Mouse (Mus musculus) megakaryocyte-erythroid progenitor cell, adult 5-6 weeks (primary cell): ENCODE measurements around the gene Srrd. TPM values are rescaled to one million over a fixed set of nuclear protein-coding genes. Genes with fewer than 3 reads are reported as not detected.

ENCODE experiments used
- ATAC-seq: replicated peaks from 2 replicates; pipeline ENCODE4 v1.8.0; 2016; ENCODE audit warnings: mild to moderate bottlenecking, inconsistent platforms; ENCODE audit not compliant: severe bottlenecking, poor library complexity, low FRiP score, low TSS enrichment
- total RNA-seq, 2 experiments: library from RNA; stranded (forward) in 1 of 2; stranded (reverse) in 1 of 2; fragments of 200-1000, 215-1000 nt in 1 of 2; fragments of >200 nt in 1 of 2; fragmentation: Nextera tagmentation in 1 of 2; gene quantifications; 2 replicates each; pipeline ENCODE4 v1.2.3; 2014 to 2017

Srrd gene
- total RNA-seq, 2 experiments from 2014 or later, result 16.2 to 17.6 TPM

DNA sequence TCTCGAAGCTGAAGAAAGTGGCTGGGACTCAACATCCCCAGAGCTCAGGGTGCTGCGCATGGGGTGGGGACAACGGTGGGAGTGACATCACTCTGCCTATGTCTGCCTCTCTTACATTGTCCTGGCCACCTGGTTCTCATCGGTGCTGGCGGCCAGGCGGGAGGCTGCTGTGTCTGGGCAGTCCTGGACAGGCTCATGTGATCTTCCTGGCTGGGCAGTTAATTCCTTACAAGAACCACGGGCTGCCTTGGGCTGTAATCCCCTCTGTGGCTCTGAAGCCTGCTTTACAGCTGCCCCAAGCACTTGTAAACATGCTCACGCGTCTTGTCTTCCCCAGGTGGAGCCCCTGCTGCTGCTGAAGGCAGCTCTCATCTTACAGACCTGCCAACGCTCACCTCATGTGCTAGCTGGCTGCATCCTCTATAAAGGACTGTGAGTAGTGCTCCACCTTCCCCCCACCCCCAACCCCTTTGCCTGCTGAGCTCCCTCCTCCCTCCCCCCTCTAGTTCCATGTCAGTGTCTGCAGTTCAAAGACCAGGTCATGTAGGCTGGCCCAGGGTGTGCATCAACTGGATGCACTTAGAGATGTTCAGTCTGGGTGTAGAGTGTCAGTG, 21.5 kb upstream of the Srrd start:
- ATAC-seq, result no peak

GRCm38 (mm10) chr5:112360077-112360476, 17.2 kb upstream of the Srrd start:
- ATAC-seq, result no peak

DNA sequence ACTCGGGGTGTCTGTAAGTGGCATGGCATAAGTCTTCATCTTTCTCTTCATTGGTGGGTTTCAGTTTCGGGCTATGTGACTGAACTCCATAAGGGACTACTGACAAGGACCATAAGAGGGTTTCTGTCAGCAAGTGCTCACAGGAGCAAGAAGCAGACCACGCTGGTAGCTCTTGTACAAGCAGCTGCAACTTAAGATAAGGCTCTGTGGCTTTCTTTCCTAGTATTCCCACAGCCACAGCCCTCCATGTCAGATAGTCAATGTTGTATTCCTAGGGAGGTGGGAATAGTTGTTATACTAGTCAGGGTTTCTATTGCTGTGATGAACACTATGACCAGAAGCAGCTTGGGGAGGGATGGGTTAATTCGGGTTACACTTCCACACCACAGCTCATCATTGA, 16.7 kb upstream of the Srrd start:
- peak; percentile 81 for ATAC-seq

DNA sequence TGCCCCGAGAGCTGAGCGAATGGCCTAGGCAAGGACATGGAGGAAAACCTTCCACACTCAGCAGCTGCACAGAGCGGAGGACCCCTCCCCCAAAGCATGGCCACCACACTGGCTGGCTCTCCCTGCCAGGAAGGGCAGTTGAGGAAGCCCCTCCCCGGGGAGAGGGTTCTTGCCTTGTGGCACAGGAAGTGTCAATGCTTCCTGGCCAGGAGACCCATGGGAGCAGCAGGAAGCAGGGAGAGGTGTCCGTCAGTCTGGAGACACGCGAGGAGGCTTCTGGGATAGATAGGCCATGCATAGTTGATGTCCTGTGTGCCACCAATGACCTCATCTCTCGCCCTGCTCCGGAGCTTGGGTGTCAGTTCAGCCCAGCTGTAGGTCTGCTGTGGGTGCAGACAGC, 13.5 kb upstream of the Srrd start:
- ATAC-seq, result no peak

GRCm38 (mm10) chr5:112355910-112356309, 13.1 kb upstream of the Srrd start, which contains the start of gene Gm6583:
Gm6583 (minus strand) TSS chr5:112356033.
- no peak for ATAC-seq

GRCm38 (mm10) chr5:112355493-112355892, 12.7 kb upstream of the Srrd start:
- no peak for ATAC-seq

- ATAC-seq, result no peak
Observed at GRCm38 (mm10) chr5:112349169-112349568, 6.3 kb upstream of the Srrd start.

DNA sequence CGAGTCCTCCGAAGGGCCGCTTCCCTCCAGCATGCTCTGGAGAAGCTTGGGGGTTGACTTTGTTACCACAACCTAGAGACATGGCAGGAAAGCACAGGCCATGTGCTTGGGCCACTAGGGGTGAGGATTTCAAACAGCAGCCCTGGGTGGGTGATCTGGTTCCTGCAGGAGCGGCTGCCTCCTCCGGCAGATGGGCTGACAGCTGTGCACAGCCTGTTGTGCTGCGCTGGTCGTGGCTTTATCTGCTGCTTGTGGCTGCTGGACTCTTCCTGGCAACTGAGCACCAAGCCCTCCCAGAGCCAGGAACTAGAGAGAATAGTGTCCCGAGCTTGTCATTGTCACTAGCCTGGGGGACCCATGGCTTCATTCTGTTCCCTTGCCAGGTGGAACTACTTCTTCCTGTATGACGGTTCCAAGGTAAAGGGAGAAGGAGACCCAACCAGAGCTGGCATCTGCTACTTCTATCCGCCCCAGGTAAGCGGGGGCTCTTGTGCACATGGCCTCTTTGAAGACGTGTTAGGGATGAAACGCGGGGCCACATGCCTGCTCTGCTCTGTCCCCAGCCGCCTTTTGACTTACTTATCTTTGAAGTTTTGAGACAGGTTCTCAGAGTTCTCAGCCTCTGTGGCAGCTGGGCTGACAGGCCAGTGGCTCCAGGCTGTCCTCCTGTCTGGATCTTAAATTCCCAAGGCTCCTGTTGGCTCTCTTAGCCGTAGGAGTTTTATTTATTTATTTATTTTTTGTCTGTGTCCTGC, 3.5 kb upstream of the Srrd start:
- ATAC-seq, result no peak

DNA sequence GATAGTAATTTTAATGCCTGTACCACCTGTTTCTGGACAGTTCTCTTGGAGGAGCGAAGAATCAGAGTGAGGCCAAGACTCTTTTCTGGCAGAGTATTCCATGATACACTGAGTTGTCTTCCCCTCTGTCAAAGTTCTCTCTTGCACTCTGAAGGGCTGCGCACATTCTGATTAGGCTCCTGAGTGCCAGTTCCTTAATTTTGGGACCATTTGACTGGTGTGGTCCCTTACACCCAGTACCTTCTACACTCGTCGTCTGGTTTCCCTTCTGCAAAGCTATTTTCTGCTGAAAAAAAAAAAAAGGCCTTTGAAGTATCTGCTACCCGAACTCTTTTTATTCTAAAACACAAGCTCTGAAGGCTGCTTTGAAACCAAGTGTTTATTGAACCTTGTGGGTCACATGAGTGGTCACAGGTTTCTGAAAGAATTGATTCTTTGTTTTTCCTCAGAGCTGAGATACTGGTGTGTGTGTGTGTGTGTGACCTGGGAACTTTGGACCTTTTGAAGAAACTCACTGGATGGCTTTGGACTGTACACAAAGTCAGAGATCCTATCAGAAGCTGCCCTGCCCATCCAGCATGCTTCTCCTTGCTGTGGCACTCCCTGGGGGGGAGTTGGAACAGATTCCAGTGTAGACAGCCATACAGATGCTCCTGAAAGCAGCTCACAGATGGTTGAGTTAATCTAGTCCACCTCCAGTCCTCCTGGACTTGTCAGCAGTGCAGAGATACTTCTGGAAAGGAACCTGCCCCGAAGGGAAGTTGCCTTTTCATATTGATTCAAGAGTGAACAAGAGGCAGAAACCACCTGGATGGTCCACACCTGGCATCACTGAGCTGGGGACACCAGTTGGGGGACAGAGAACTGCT, 1.5 kb upstream of the Srrd start:
- ATAC-seq, result no peak

DNA sequence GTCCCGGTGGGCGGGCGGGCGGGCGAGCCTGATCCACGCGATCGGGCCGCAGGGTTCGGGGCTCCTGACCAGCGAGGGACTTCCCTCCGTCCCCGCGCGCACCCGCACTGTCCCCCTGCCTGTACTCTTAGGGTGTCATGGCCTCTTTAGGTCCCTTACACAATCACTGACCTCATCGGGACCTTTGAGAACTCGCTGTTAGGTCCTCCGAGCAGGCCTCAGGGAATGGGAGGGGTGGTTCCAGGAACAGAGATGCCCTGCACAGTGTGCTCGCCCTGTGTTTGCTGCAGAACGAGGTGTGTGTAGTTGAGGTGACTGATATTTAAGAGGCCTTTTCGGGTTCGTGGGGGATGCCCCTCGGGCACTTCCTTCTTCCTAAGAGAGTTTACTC, 360 bp upstream of the Srrd start:
- peak; percentile 46 for ATAC-seq

- no peak for ATAC-seq
Observed at GRCm38 (mm10) chr5:112339215-112339614, 3.6 kb downstream of the Srrd start.

DNA sequence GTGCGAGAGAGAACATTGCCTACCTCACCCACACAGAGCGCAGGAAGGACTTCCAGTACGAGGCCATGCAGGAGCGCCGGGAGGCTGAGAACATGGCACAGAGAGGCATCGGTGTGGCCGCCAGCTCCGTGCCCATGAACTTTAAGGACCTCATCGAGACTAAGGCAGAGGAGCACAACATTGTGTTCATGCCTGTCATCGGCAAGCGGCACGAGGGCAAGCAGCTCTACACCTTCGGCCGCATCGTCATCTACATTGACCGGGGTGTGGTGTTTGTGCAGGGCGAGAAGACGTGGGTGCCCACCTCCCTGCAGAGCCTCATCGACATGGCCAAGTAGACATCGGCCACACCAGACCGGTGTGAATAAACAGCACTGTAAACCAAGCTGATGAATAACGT, 5.8 kb downstream of the Srrd start:
- no peak for ATAC-seq

DNA sequence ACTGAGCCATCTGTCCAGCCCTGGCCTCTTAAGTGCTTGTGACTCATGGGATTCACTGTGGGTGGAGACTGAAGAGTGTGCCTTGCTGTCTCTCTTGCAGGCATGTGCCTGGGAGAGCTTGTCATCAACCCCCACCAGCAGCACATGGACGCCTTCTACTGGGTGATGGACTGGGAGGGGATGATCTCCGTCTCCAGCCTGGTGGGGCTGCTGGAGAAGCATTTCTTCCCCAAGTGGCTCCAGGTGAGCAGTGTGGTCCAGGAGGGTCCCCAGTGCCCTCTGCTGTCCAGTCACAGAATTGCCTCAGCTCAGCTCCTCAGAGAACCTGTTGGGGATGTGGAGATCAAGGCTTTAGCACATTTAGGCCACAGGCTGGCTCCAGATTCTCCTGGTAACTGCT, 7.4 kb downstream of the Srrd start:
- ATAC-seq, result peak; percentile 73

DNA sequence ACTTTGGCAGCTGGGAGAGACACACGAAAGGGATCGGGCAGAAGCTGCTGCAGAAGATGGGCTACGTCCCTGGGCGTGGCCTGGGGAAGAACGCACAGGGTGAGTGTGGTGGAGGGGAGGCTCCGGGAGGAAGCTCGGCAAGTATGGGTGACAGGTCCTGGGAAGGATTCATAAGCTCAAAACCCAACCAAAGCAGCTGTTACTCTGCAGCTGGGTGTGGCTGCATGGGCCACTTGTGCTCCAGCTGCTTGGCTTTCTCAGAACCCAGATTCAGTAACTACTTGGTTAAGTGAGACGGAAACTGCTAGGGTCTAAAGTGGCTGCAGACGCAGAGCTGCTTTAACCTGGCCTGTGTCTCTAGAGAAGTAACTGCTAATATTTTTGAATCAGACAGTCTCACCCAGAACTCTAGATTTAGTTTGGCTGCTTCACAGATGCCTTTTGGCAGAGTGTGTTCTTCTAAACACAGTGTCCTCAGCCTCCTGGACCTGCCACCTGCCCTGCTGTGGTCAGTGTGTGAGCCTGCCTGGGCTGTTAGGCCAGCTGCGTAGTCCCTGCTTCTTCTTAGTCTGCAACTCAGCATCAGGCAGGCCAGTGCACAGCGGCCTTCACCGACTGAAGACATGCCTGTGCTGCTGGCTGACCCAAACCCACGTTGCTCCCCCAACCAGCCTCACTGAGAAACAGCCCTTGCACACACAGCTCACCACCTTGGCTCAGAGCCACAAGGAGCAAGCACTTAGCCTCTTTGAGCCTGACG, 12.9 kb downstream of the Srrd start:
- no peak for ATAC-seq

GRCm38 (mm10) chr5:112327854-112328253, 15.0 kb downstream of the Srrd start:
- ATAC-seq, result no peak

DNA sequence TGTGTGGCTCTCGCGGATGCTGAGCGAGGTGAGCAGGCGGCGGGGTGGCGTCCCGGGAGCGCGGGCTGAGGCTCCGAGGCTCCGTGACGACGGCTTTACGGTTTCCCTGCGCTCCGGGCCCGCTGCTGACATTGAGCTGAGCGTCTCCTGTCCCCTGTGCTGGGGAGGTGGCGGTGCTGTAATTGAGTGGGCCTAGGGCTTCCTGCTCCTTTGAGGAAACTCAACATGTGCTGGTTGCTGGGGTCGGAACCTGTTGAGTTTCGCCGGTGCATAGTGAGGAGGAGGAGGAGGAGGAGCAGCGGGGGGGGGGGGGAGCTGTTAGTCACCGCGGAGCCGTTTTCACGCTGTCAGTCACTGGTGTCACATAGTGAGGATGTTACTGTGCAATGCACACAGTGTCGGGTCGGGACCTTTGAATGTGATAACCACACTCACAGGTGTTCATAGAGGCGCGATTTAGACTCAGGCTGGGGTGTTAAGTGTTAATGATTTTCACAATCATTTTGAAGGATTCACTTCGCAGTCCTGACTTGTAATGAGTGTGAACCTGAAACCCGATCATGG, 16.3 kb downstream of the Srrd start:
- ATAC-seq, result no peak

DNA sequence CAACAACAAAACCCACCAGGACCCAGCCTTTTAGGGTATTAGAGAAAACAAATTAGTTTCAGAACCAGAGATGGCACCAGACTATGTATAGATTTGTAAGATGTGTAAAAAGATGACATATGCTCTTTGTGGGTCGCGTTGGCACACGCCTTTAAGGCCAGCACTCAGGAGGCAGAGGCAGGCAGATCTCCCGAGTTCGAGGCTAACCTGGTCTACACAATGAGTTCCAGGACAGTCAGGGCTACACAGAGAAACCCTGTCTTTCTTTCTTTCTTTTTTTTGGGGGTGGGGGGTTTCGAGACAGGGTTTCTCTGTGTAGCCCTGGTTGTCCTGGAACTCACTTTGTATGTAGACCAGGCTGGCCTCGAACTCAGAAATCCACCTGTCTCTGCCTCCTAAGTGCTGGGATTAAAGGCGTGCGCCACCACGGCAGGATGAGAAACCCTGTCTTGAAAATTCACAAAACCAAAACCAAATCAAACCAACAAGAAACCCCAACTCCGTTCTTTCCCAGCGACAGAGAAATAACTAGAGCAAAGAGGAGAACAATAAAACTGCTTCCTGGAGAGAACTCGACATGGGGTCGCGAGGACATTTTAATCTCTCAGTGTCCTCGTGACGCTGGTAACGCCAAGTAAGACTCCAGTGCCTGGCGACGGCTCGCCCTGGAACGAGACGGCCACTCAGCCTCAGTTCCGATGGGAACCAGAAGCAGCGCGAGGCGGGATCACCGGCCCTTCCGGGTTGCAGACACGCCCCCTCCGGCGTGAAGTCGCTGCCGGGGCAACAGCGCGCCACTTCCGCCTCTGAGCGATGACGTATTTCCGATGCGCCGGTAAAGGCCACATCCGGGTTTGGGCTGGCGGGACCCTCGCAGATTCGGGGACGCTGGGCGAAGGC, 17.0 kb downstream of the Srrd start, which contains the start of gene Tfip11:
TSS of gene Tfip11 (plus strand) at position 813 of the 900 bp plus-strand sequence.
- peak; percentile 84 for ATAC-seq
